21 mouse cellular contexts compared by ENCODE assay signal in genomic region chr8:84140838-84141237, GRCm38 (mm10). TPM values are rescaled to one million over a fixed set of nuclear protein-coding genes. Genes with fewer than 3 reads are reported as not detected.
A peak's percentile ranks its signal among the peaks of the same experiment; 100 is the strongest.
DNase-seq lines count a peak whose midpoint lies in the region; ATAC-seq lines count a peak whose summit lies in the region.
"Had no signal": no experiment of that assay in that cellular context is flagged by ENCODE, and none has a peak within 500 bp of the region (broad histone marks: within the 10 kb centered on the region; RNA-seq: fewer than 3 reads in every experiment).

No protein-coding gene starts in this region.

- H3K4me1 ChIP-seq in forebrain, embryonic 11.5 days (replicated peaks; ENCODE audit: control insufficient read depth, insufficient read depth, low read length): no peaks in the 10 kb centered on the region
- no peaks in the 10 kb centered on the region for H3K4me1 ChIP-seq in forebrain, embryonic 16.5 days (replicated peaks; ENCODE audit: control insufficient read depth, insufficient read depth, low read length)
- peaks cover 2% of the 10 kb centered on the region; the same call in 1 of the 2 replicates for H3K4me1 ChIP-seq in midbrain, embryonic 13.5 days (replicated peaks)
- no peaks in the 10 kb centered on the region for H3K4me1 ChIP-seq in midbrain, embryonic 11.5 days (ENCODE audit: control insufficient read depth, insufficient read depth, low read length)
- H3K4me1 ChIP-seq: embryonic facial prominence, embryonic 12.5 days; forebrain, embryonic 15.5 days had no signal

- H3K4me3 ChIP-seq in forebrain, embryonic 11.5 days (ENCODE audit: low read depth, low read length): no peak overlapping the region
- H3K4me3 ChIP-seq in forebrain, embryonic 16.5 days (replicated peaks; ENCODE audit: low read length): no peak overlapping the region
- no peak overlapping the region for H3K4me3 ChIP-seq in midbrain, embryonic 13.5 days (replicated peaks)
- no peak overlapping the region for H3K4me3 ChIP-seq in midbrain, embryonic 11.5 days (ENCODE audit: low read depth, low read length)
- H3K4me3 ChIP-seq: embryonic facial prominence, embryonic 12.5 days; embryonic facial prominence, embryonic 15.5 days; erythroblast, embryonic 14.5 days; forebrain, embryonic 10.5 days; forebrain, embryonic 13.5 days; forebrain, embryonic 15.5 days had no signal

- ATAC-seq in forebrain, embryonic 11.5 days (replicated peaks; ENCODE audit: low FRiP score): no peak
- ATAC-seq in forebrain, embryonic 16.5 days: no peak
- ATAC-seq in midbrain, embryonic 13.5 days: 0 out of 2 replicates have a peak, but pooled peaks have one; percentile 9
- ATAC-seq in midbrain, embryonic 11.5 days (ENCODE audit: low FRiP score): no peak
- ATAC-seq: forebrain, embryonic 13.5 days; forebrain, embryonic 15.5 days had no signal

- peak; percentile 36 for DNase-seq in forebrain, embryonic 11.5 days (ENCODE audit: low spot score)
- DNase-seq in midbrain, embryonic 11.5 days (ENCODE audit: low spot score, missing footprints): no peak
- DNase-seq in right cerebral cortex, postnatal 4 days: no peak
- DNase-seq: adrenal gland, adult 2 months; adrenal gland, postnatal 10 days; adrenal gland, postnatal 25 days; cerebellum, adult 11 months; cerebellum, adult 18-20 months; cerebellum, adult 8-10 months; cerebellum, adult 9-11 months; cerebellum, postnatal 14 days; cerebellum, postnatal 36 days; embryo, embryonic 11 days had no signal

- 88% methylated on average over 4 of the region's 4 CpGs for WGBS in forebrain, embryonic 11.5 days
- 91% methylated on average over 4 of the region's 4 CpGs for WGBS in forebrain, embryonic 16.5 days
- 89% methylated on average over 4 of the region's 4 CpGs for WGBS in midbrain, embryonic 13.5 days
- 93% methylated on average over 4 of the region's 4 CpGs for WGBS in midbrain, embryonic 11.5 days

- no peaks in the 10 kb centered on the region for H3K27me3 ChIP-seq in forebrain, embryonic 11.5 days (ENCODE audit: control insufficient read depth, insufficient read depth, low read length)
- no peaks in the 10 kb centered on the region for H3K27me3 ChIP-seq in forebrain, embryonic 16.5 days (replicated peaks; ENCODE audit: control insufficient read depth, insufficient read depth, low read length)
- H3K27me3 ChIP-seq in midbrain, embryonic 13.5 days: no peaks in the 10 kb centered on the region
- H3K27me3 ChIP-seq in midbrain, embryonic 11.5 days (ENCODE audit: control insufficient read depth, insufficient read depth, low read length): no peaks in the 10 kb centered on the region
- H3K27me3 ChIP-seq: embryonic facial prominence, embryonic 12.5 days; embryonic facial prominence, embryonic 15.5 days; forebrain, embryonic 13.5 days; forebrain, embryonic 15.5 days had no signal

- H3K9ac ChIP-seq in forebrain, embryonic 11.5 days (ENCODE audit: low read length): no peak overlapping the region
- no peak overlapping the region for H3K9ac ChIP-seq in forebrain, embryonic 16.5 days (replicated peaks; ENCODE audit: low read depth, low read length)
- no peak overlapping the region for H3K9ac ChIP-seq in midbrain, embryonic 13.5 days (replicated peaks)
- H3K9ac ChIP-seq in midbrain, embryonic 11.5 days (ENCODE audit: low read length): no peak overlapping the region
- H3K9ac ChIP-seq: embryonic facial prominence, embryonic 12.5 days; embryonic facial prominence, embryonic 15.5 days; forebrain, embryonic 13.5 days; forebrain, embryonic 15.5 days had no signal

- H3K9me3 ChIP-seq in forebrain, embryonic 11.5 days (ENCODE audit: control insufficient read depth, low read length): no peaks in the 10 kb centered on the region
- no peaks in the 10 kb centered on the region for H3K9me3 ChIP-seq in forebrain, embryonic 16.5 days (ENCODE audit: control insufficient read depth, low read length)
- no peaks in the 10 kb centered on the region for H3K9me3 ChIP-seq in midbrain, embryonic 13.5 days
- H3K9me3 ChIP-seq in midbrain, embryonic 11.5 days (ENCODE audit: control insufficient read depth, low read length): no peaks in the 10 kb centered on the region
- H3K9me3 ChIP-seq: embryonic facial prominence, embryonic 12.5 days; embryonic facial prominence, embryonic 15.5 days; forebrain, embryonic 10.5 days; forebrain, embryonic 13.5 days; forebrain, embryonic 15.5 days had no signal

- H3K27ac ChIP-seq in forebrain, embryonic 11.5 days (ENCODE audit: low read depth, low read length): no peak overlapping the region
- H3K27ac ChIP-seq in forebrain, embryonic 16.5 days (ENCODE audit: low read length): no peak overlapping the region
- no peak overlapping the region for H3K27ac ChIP-seq in midbrain, embryonic 13.5 days
- no peak overlapping the region for H3K27ac ChIP-seq in midbrain, embryonic 11.5 days (ENCODE audit: low read depth, low read length)
- H3K27ac ChIP-seq: embryonic facial prominence, embryonic 12.5 days; embryonic facial prominence, embryonic 15.5 days; forebrain, embryonic 10.5 days; forebrain, embryonic 13.5 days; forebrain, embryonic 15.5 days had no signal

- no peak overlapping the region for H3K4me2 ChIP-seq in forebrain, embryonic 11.5 days (ENCODE audit: low read depth, low read length, severe bottlenecking)
- no peak overlapping the region for H3K4me2 ChIP-seq in forebrain, embryonic 16.5 days (ENCODE audit: low read length)
- no peak overlapping the region for H3K4me2 ChIP-seq in midbrain, embryonic 13.5 days (replicated peaks)
- H3K4me2 ChIP-seq in midbrain, embryonic 11.5 days: no peak overlapping the region
- H3K4me2 ChIP-seq: embryonic facial prominence, embryonic 12.5 days; embryonic facial prominence, embryonic 15.5 days; forebrain, embryonic 13.5 days; forebrain, embryonic 15.5 days had no signal

- H3K36me3 ChIP-seq in forebrain, embryonic 11.5 days (ENCODE audit: control insufficient read depth, insufficient read depth, low read length): peaks cover 24% of the 10 kb centered on the region
- peaks cover 44% of the 10 kb centered on the region for H3K36me3 ChIP-seq in forebrain, embryonic 16.5 days (ENCODE audit: control insufficient read depth, insufficient read depth)
- peaks cover 93% of the 10 kb centered on the region for H3K36me3 ChIP-seq in midbrain, embryonic 13.5 days
- peaks cover 32% of the 10 kb centered on the region for H3K36me3 ChIP-seq in midbrain, embryonic 11.5 days (ENCODE audit: control insufficient read depth, insufficient read depth, low read length)

RNA-seq across cellular contexts. Expression of gene Cc2d1a, which starts 6.9 kb away (rescaled TPM):
- 16.0 and 17.1 TPM in 2 replicates for polyA plus RNA-seq in forebrain, embryonic 11.5 days (2014; fragmentation: Nextera tagmentation; extraction: Ambion mirVana)
- 35.4 and 43.8 TPM in 2 replicates for polyA plus RNA-seq in forebrain, embryonic 16.5 days (2015; fragmentation: Nextera tagmentation; extraction: Ambion mirVana)
- 24.5 and 24.7 TPM in 2 replicates for polyA plus RNA-seq in midbrain, embryonic 13.5 days (2015; fragmentation: Nextera tagmentation; extraction: Ambion mirVana)
- 7.6 and 8.9 TPM in 2 replicates for polyA plus RNA-seq in midbrain, embryonic 11.5 days (2014; fragmentation: Nextera tagmentation; extraction: Ambion mirVana)

RNA-seq across cellular contexts. Expression of gene 4930432K21Rik, which starts 7.0 kb away (rescaled TPM):
- 1.2 and 1.5 TPM in 2 replicates for polyA plus RNA-seq in forebrain, embryonic 11.5 days (2014; fragmentation: Nextera tagmentation; extraction: Ambion mirVana)
- 2.6 and 3.5 TPM in 2 replicates for polyA plus RNA-seq in forebrain, embryonic 16.5 days (2015; fragmentation: Nextera tagmentation; extraction: Ambion mirVana)
- polyA plus RNA-seq in midbrain, embryonic 13.5 days (2015; fragmentation: Nextera tagmentation; extraction: Ambion mirVana): 2.3 and 2.7 TPM in 2 replicates
- polyA plus RNA-seq in midbrain, embryonic 11.5 days (2014; fragmentation: Nextera tagmentation; extraction: Ambion mirVana): 0.83 and 0.86 TPM in 2 replicates
- polyA plus RNA-seq: erythroblast, embryonic 14.5 days had no signal

RNA-seq across cellular contexts. Expression of gene Podnl1, which starts 15.0 kb away (rescaled TPM):
- polyA plus RNA-seq in forebrain, embryonic 11.5 days (2014; fragmentation: Nextera tagmentation; extraction: Ambion mirVana): 0.17 and 0.21 TPM in 2 replicates
- 0.31 and 0.38 TPM in 2 replicates for polyA plus RNA-seq in forebrain, embryonic 16.5 days (2015; fragmentation: Nextera tagmentation; extraction: Ambion mirVana)
- polyA plus RNA-seq in midbrain, embryonic 13.5 days (2015; fragmentation: Nextera tagmentation; extraction: Ambion mirVana): 0.44 and 0.57 TPM in 2 replicates
- 0.25 and 0.32 TPM in 2 replicates for polyA plus RNA-seq in midbrain, embryonic 11.5 days (2014; fragmentation: Nextera tagmentation; extraction: Ambion mirVana)
- polyA plus RNA-seq: erythroblast, embryonic 14.5 days had no signal

RNA-seq across cellular contexts. Expression of gene Dcaf15, which starts 36.3 kb away (rescaled TPM):
- 14.4 and 14.5 TPM in 2 replicates for polyA plus RNA-seq in forebrain, embryonic 11.5 days (2014; fragmentation: Nextera tagmentation; extraction: Ambion mirVana)
- polyA plus RNA-seq in forebrain, embryonic 16.5 days (2015; fragmentation: Nextera tagmentation; extraction: Ambion mirVana): 16.0 and 20.6 TPM in 2 replicates
- polyA plus RNA-seq in midbrain, embryonic 13.5 days (2015; fragmentation: Nextera tagmentation; extraction: Ambion mirVana): 21.0 and 23.3 TPM in 2 replicates
- 12.2 and 14.3 TPM in 2 replicates for polyA plus RNA-seq in midbrain, embryonic 11.5 days (2014; fragmentation: Nextera tagmentation; extraction: Ambion mirVana)

RNA-seq across cellular contexts. Expression of gene Nanos3, which starts 44.2 kb away (rescaled TPM):
- 2.9 and 5.0 TPM in 2 replicates for polyA plus RNA-seq in forebrain, embryonic 11.5 days (2014; fragmentation: Nextera tagmentation; extraction: Ambion mirVana)
- 3.2 and 4.7 TPM in 2 replicates for polyA plus RNA-seq in forebrain, embryonic 16.5 days (2015; fragmentation: Nextera tagmentation; extraction: Ambion mirVana)
- 8.8 and 11.6 TPM in 2 replicates for polyA plus RNA-seq in midbrain, embryonic 13.5 days (2015; fragmentation: Nextera tagmentation; extraction: Ambion mirVana)
- 4.7 and 4.9 TPM in 2 replicates for polyA plus RNA-seq in midbrain, embryonic 11.5 days (2014; fragmentation: Nextera tagmentation; extraction: Ambion mirVana)
- polyA plus RNA-seq: erythroblast, embryonic 14.5 days had no signal
